Mouse (Mus musculus): ENCODE results near the gene Cyp2t4. TPM values are rescaled to one million over a fixed set of nuclear protein-coding genes. Genes with fewer than 3 reads are reported as not detected.

Gene Cyp2t4
- total RNA-seq, 1 experiment from 2014 or later, result not detected

DNA sequence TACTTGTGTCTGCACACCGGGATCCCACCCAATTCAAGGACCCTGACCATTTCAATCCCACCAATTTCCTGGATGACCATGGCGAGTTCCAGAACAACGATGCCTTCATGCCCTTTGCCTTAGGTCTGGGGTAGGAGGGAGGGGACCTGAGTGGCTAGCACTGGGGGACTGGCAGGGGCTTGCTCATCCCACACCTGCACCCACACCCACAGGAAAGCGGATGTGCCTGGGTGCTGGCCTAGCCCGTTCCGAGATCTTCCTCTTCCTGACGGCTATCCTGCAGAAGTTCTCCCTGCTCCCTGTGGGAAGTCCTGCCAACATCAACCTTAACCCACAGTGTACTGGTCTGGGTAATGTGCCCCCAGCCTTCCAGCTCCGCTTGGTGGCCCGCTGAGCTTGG is 4.7 kb downstream of the Cyp2t4 start:
- no peak for ATAC-seq (replicated peaks; ENCODE audit: insufficient number of reproducible peaks, low FRiP score, low TSS enrichment, poor library complexity, severe bottlenecking)

DNA sequence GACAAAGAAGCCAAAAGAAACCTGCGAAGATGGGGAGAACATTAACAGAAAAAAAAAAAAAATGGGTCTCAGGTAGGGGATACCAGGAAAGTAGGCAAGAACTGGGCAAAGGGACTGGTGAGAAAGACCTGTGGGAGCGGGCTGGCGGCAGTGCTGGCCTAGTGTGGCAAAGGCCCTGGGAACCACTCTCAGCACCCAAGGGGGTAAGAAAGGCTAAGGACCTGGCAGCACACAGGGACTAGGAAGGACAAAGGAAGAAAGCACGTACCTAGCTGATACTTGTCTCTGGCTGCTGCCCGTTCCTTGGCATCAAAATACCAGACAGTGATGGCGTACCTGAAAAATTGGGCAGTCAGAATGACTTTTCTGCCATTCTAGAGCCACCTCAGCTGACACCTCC is 5.7 kb downstream of the Cyp2t4 start:
- no peak for ATAC-seq (replicated peaks; ENCODE audit: insufficient number of reproducible peaks, low FRiP score, low TSS enrichment, poor library complexity, severe bottlenecking)

DNA sequence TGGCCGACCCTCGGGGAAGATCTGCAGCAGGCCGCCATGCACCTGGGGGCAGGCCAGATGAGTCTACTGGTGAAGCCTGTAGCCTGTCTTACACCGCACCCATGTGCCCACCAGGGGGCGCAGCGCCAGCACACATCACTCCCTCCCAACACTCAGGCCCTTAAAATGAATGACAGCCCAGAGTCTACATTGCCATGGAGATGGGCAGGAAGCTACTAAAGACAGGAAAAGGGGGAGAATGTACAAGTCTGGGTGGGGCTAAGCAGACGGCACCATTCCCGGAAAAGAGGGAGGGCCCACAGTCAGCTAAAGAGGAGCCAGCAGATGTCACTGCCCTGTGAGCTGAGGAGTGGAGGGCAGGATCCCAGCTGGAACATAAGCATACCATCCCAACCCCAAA is 6.4 kb downstream of the Cyp2t4 start:
- ATAC-seq (replicated peaks; ENCODE audit: insufficient number of reproducible peaks, low FRiP score, low TSS enrichment, poor library complexity, severe bottlenecking), result peak; percentile 62

DNA sequence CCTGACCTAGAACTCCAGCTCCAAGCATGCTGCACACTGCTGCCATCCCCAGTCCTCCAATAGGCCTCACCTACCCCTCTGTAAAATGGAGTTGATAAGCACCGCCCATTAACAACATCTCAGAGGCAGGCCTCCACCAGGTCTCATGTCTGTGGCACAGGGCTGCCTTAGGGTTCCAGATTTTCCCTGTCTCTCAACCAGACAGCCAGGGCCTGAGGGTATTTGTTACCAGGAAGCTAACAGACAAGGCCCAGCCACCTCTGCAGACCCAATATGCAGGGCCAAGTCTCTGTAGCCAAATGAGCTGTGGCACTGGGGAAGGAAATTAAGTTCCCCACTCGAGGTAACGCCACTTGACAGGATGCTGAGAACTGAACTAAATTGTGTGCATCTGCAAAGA is 7.4 kb downstream of the Cyp2t4 start:
- ATAC-seq (replicated peaks; ENCODE audit: insufficient number of reproducible peaks, low FRiP score, low TSS enrichment, poor library complexity, severe bottlenecking), result no peak

DNA sequence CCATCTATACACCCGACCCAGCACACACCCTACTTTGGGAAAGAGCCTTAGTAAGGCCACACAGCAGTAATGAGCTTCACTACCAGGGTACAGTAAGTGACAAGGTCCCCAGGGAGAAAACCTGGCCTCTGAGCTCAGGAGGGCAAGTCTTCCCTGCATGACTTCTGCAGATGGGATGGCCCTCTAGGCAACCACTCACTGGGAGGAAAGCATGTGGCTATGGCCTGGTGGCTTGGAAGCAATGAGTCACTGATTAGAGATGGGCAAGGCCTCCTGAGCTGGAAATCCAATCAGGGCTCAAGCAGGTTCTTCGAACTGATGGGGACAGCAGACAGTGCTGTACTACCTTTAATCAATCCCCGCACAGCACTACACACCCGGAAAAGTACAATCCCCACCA is 8.2 kb downstream of the Cyp2t4 start:
- ATAC-seq (replicated peaks; ENCODE audit: insufficient number of reproducible peaks, low FRiP score, low TSS enrichment, poor library complexity, severe bottlenecking), result no peak

DNA sequence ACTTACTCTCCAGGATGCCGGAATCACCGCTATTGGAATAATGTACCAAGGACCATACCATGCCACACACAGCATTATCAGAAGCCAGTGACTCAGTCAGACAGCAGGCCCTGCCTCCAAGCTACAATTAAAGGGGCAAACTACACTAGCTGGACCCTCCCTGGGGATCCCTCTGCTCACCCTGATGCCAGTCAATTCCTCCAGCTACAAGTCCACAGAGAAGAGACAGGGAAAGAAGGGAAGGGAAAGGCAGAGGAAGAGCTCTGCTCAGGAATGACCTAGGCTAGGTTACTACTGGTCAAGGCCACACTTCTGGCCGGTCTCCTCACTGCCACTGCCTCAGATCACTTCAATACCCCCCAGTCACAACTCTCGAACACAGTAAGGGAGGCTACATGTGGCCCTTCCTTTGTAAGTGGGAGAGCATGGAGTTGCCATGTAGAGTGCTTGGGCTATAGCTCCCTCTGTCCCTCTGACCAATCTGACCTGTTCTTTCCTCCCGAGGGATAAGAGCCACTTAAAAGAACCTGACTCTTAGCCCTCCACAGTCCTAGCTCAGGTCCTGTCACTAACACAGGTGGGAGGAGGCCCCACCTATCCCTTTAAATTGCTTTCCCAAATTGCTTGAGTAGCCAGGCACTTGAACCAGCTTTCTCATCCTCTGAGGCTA is 9.4 kb downstream of the Cyp2t4 start:
- no peak for ATAC-seq (replicated peaks; ENCODE audit: insufficient number of reproducible peaks, low FRiP score, low TSS enrichment, poor library complexity, severe bottlenecking)

DNA sequence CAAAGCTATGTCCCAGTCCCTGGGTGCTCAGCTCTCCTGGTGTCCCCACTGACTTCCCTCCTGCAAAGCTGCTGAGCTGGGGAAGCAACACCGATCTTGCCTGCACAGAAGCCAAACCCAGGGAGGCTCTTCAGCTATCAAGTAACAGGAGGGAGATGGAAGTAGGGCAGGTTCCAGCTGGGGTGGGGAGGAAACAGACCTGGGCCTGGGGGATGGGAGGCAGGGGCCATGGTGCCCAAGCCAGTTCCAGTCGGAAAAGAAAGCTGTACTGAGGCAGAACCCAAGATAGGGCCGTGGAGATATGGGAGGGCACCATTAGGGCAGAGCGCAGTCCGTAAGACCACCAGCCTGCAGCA is 9.9 kb downstream of the Cyp2t4 start:
- no peak for ATAC-seq (replicated peaks; ENCODE audit: insufficient number of reproducible peaks, low FRiP score, low TSS enrichment, poor library complexity, severe bottlenecking)

DNA sequence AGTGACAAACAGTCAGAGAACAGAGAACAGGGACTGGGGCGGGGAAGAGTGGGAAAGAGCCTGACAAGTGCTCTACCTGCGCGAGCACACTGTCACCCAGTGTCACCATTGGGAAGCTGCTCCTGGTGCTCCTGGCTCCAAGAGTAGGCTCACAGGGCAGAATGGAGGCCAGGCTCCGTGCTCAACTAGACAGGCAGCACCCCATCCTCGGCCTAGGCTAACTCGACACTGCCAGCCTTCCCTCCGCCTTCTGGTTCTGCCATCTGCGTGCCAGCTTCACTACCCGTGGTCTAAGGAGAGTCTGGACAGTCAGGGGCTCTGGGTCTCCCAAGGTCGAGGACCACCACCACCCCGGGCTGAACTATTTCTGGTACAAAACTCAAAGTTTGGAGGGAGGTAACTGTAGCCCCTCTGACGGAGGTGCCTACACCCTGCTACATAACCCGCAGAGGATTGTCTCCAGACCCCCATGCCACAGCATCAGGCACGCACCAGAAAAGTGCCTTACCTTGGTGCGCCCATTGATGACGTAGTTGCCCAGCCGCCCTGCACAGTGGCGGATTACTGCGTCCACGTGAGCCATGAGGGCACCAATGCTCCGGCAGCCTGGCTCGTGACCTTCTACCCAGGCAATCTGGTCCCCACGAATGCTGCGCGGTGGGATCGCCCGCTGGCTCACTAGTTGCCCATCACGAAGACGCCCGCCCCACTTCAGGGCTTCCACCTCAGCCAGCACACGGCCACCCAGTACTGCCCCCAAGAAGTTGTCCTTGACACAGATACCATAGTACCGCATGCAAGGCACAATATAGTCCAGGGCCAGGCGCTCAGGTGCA is 10.8 kb downstream of the Cyp2t4 start:
- ATAC-seq (replicated peaks; ENCODE audit: insufficient number of reproducible peaks, low FRiP score, low TSS enrichment, poor library complexity, severe bottlenecking), result no peak

DNA sequence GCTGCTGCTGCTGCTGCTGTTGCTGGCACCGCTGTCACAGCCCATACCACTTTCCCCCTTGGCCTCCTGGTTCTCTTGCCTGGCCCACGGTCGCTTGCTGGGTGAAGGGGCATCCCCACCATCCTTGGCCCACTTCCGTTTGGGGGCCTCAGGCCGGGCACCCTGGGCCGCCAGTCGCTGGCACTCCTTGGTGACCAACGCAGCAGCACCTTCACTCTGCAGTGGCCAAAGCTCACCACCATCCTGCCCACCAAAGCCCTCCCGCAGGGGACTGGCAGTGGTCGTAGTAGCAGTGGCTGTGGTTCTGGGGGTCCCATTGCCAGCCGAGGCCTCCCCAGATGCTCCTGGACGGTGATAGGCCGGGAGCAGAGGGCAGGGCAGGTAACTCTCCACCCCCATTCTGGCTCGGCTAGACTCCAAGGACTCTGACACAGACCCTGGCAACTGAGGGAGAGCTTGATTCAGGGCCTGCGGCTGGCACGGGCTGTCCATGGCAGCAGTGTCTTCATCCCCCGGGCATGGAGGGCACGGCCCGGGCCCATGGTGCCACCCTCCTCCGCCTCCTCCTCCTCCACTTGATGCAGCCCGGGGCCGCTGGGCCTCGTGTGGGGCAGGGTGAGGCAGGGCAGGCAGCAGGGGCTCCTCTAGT is 11.6 kb downstream of the Cyp2t4 start:
- no peak for ATAC-seq (replicated peaks; ENCODE audit: insufficient number of reproducible peaks, low FRiP score, low TSS enrichment, poor library complexity, severe bottlenecking)

GRCm38 (mm10) chr7:27165696-27166095 is 12.2 kb downstream of the Cyp2t4 start:
- ATAC-seq (replicated peaks; ENCODE audit: insufficient number of reproducible peaks, low FRiP score, low TSS enrichment, poor library complexity, severe bottlenecking), result no peak

GRCm38 (mm10) chr7:27166229-27166613 is 12.7 kb downstream of the Cyp2t4 start:
- peak; percentile 32 for ATAC-seq (replicated peaks; ENCODE audit: insufficient number of reproducible peaks, low FRiP score, low TSS enrichment, poor library complexity, severe bottlenecking)

DNA sequence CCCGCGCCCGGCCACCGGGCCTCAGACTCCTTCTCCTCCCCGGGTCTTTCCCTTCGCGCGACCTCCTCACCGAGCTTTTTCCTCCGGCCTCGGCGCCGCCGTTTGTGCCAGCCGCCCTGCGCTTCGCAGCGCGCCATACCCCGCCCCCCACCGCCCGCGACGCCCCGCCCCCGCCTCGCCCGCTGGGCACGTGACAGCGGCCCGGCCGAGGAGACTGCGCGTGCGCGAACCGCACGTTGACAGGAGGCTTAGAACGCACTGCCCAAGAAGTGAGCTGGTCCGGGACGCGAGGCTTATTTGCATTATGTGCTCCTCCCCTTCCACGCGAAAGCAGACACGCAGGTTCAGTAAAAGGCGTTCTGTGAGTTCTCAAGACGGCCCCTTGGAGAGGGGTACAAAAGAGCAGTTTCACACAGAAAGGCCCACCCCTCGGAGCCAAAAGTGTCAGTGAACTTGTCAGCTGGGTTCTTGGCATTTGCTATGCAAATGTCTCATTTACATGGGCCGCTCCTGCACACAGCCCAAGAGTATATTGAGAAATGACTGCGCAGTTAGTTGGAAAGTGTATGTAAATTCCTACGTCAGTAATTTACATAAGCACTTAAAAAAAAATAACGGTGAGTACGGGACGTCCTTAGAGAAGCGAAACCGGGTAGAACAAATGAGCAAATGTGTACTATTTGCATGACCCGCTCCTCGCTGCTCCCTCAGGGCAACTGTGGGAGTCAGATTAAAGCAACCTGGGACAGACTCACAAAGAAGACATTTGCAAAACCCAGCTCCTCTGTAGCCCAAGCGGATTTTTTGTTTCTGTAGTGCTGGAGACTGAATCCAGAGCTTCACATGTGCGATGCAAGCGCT is 13.3 kb downstream of the Cyp2t4 start, which contains the start of gene Egln2:
Gene Egln2, minus strand, starts transcription at position 189 of the 861 bp plus-strand sequence.
- peak; percentile 64 for ATAC-seq (replicated peaks; ENCODE audit: insufficient number of reproducible peaks, low FRiP score, low TSS enrichment, poor library complexity, severe bottlenecking)

DNA sequence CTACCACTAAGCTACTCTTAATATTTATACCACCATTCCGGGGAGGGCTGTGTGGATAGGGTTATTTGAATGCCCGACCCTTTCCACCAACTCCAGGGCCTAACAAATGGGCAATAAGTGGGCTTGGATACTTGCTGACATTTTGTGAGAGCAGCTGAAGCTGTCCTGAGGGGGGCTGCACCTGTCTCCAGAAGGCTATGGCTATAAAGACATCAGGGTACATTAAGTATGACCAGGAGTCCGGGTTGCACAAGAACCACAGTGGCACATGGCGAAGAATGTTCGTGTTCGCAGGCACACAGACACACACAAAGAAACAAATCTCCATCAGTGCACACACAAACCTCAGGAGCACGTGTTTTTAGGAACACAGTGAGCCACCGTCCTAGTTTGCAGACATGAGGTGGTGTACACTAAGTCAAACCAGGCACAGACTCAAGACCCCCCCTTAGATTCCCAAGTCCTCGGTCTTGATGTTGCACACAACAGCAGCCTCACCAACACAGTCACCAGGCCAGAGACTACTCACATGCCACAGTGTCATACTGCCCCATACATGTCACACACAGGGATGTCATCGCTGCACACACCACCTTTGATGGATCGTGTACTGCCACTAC is 14.1 kb downstream of the Cyp2t4 start:
- no peak for ATAC-seq (replicated peaks; ENCODE audit: insufficient number of reproducible peaks, low FRiP score, low TSS enrichment, poor library complexity, severe bottlenecking)

- no peak for ATAC-seq (replicated peaks; ENCODE audit: insufficient number of reproducible peaks, low FRiP score, low TSS enrichment, poor library complexity, severe bottlenecking)
Measured at GRCm38 (mm10) chr7:27168371-27168770, 14.9 kb downstream of the Cyp2t4 start.

- ATAC-seq (replicated peaks; ENCODE audit: insufficient number of reproducible peaks, low FRiP score, low TSS enrichment, poor library complexity, severe bottlenecking), result no peak
Measured at GRCm38 (mm10) chr7:27170981-27171380, 17.5 kb downstream of the Cyp2t4 start.

DNA sequence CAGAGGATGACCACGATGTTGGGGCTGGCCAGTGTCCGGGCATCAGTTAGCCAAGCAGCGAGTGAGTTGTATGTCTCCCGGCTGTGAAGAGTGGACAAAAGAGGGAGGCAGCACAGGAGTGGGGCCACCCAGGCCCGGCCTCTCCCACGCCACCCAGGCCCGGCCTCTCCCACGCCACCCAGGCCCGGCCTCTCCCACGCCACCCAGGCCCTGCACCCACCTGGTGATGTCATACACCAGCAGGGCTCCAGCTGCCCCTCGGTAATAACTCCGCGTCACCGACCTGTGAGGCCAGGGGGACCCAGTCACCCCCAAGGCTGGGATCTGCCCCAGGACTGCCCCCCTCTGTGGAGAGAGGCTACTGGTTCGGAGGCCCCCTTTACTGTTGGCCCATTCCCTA is 21.0 kb downstream of the Cyp2t4 start:
- no peak for ATAC-seq (replicated peaks; ENCODE audit: insufficient number of reproducible peaks, low FRiP score, low TSS enrichment, poor library complexity, severe bottlenecking)

DNA sequence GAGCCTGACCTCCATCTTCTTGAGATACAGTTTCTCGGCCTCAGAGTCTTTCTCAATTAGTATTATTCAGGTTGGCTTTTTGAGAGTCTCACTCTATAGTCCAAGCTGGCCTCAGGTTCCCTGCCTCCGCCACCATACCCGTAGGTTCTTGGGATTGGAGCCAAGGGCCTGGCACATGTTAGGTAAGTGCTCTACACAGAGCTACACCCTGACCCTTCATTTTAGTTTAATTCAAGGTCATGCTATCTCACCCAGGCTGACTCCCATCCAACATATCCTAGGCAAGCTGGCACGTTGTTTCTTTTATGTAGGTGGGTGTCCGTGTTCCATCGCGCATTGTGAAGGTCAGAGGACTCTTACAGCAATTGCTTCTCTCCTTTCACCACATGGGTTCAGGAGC is 21.4 kb downstream of the Cyp2t4 start:
- no peak for ATAC-seq (replicated peaks; ENCODE audit: insufficient number of reproducible peaks, low FRiP score, low TSS enrichment, poor library complexity, severe bottlenecking)

- no peak for ATAC-seq (replicated peaks; ENCODE audit: insufficient number of reproducible peaks, low FRiP score, low TSS enrichment, poor library complexity, severe bottlenecking)
Measured at GRCm38 (mm10) chr7:27177942-27178323, 24.4 kb downstream of the Cyp2t4 start.

Data from monocyte, adult 5-6 weeks (primary cell).